Mouse (Mus musculus) leukemia stem cell, adult 10-12 weeks (primary cell): ENCODE data around the gene S100a3. TPM values are rescaled to one million over a fixed set of nuclear protein-coding genes. Genes with fewer than 3 reads are reported as not detected.

Experiments
- polyA plus RNA-seq: library from polyadenylated mRNA; stranded (reverse); fragments of >175 nt; gene quantifications from 2 replicates; pipeline ENCODE4 v1.2.3, GENCODE M21; 2012; ENCODE audit warnings: low replicate concordance

The S100a3 gene
- not detected in 2 replicates for polyA plus RNA-seq

DNA sequence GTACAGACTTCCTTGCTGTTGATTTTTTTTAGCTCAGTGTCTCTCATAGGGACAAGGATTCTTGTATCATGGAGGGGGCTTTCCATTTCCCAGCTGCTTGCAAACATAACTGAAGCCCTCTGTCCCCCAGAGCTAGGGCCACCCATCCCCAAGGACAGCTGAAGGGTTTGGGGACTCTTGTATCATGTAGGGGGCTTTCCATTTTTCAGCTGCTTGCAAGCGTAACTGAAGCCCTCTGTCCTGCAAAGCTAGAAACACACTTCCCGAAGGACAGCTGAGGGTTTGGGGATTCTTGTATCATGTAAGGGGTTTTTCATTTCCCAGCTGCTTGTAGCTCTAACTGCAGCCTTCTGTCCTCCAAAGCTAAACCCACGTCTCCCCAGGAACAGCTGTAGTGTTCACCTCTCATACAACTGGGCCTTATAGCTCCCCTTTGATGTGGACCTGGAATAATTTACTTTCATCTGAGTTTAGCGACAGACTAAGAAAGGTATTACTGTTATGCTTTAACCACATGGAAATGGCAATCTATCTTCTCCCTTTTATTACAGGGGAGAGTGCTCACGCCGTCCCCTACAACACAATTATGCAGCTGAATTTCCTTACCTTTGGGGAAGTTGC, at the start of gene S100a3:
Gene S100a3 (plus strand): TSS at position 571 of the 621 bp plus-strand sequence.

GRCm38 (mm10) chr3:90513796-90514590, 46.4 kb upstream of the S100a3 start, which contains the start of the genes S100a1 and S100a13:
S100a1 (minus strand) TSS chr3:90514392.
S100a13 (plus strand) TSS chr3:90514435.

GRCm38 (mm10) chr3:90526580-90526979, 33.8 kb upstream of the S100a3 start, which contains the start of gene S100a14:
S100a14 (plus strand) TSS chr3:90526856.

GRCm38 (mm10) chr3:90537141-90537904, 23.1 kb upstream of the S100a3 start, which contains the start of gene S100a16:
S100a16 (plus strand) TSS chr3:90537254.

GRCm38 (mm10) chr3:90589947-90590346, 29.6 kb downstream of the S100a3 start, which contains the start of gene S100a2:
S100a2 (plus strand) TSS chr3:90590247.

GRCm38 (mm10) chr3:90601486-90602110, 41.2 kb downstream of the S100a3 start, which contains the start of gene Gm42674:
Gm42674 (plus strand) TSS chr3:90601904.

DNA sequence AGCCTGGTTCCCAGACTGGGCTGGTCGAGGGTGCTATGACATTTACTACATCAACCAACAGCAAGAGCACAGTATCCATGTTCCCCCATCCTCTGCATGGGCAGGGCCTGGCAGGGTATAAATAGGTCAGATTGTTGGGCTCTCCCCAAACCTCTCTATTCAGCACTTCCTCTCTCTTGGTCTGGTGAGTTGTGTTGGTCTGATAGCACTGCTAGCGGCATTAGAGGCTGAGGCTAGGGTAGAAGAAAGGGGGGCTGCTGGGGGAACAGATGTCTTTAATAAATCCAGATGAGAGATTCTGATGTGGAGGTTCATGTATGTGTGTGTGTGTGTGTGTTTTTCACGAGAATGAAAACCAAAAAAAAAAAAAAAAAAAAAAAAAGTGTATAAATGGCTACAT, 43.2 kb downstream of the S100a3 start, which contains the start of gene S100a4:
Gene S100a4 (plus strand): TSS at position 149 of the 400 bp plus-strand sequence.

GRCm38 (mm10) chr3:90608223-90608622, 47.8 kb downstream of the S100a3 start, which contains the start of gene S100a5:
S100a5 (plus strand) TSS chr3:90608523.

DNA sequence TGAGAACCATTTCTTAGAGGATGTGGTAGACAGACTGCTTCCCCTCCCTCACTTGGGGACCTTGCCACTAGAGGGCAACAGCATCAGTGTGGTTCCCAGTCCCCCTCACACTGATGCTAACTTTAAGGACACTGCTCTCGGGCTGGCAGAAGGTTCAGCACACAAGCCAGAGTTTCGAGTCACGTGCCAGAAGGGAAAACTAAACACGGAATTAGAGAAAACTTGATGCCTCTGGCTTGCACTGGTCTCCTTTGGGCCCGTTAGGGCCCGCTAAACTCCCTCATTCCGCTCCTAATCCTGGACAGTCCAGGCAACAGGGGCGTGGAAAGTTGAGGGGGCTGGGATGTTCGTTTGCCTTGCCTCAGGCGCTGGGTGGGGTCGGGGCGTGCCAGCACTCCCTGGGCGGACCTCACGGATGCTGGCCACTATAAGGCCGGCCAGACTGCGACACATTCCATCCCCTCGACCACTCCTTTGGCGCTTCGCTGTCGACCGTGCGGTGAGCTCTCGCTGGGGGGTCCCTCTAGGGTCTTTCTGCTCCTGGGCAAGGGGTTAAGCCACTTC, 52.4 kb downstream of the S100a3 start, which contains the start of gene S100a6:
Gene S100a6 (plus strand): TSS at position 155 of the 564 bp plus-strand sequence.

Other genes starting within 250 kb of the S100a3 start
- gene Slc27a3, start 170.6 kb upstream of the S100a3 start, polyA plus RNA-seq: 2.4 and 2.9 TPM in 2 replicates
- 28.3 and 56.0 TPM in 2 replicates for gene Ints3, start 127.0 kb upstream of the S100a3 start, polyA plus RNA-seq
- gene Npr1, start 94.7 kb upstream of the S100a3 start, polyA plus RNA-seq: 0.89 and 5.8 TPM in 2 replicates
- 8.3 and 17.4 TPM in 2 replicates for gene Ilf2, start 84.5 kb upstream of the S100a3 start, polyA plus RNA-seq
- 1.9 and 2.3 TPM in 2 replicates for gene Snapin, start 69.5 kb upstream of the S100a3 start, polyA plus RNA-seq
- gene Chtop, start 51.1 kb upstream of the S100a3 start, polyA plus RNA-seq: 77.5 and 97.8 TPM in 2 replicates
- 4.6 and 6.4 TPM in 2 replicates for gene S100a1, start 46.2 kb upstream of the S100a3 start, polyA plus RNA-seq
- 1.4 and 4.0 TPM in 2 replicates for gene S100a13, start 46.1 kb upstream of the S100a3 start, polyA plus RNA-seq
- gene S100a14, start 33.7 kb upstream of the S100a3 start, polyA plus RNA-seq: not detected in 2 replicates
- 1.6 and 3.6 TPM in 2 replicates for gene S100a16, start 23.3 kb upstream of the S100a3 start, polyA plus RNA-seq
- gene S100a2, start 29.7 kb downstream of the S100a3 start, polyA plus RNA-seq: not detected in 2 replicates
- not detected in 2 replicates for gene Gm42674, start 41.3 kb downstream of the S100a3 start, polyA plus RNA-seq
- 0.43 TPM in 1 of 2 replicates, not detected in the other for gene S100a4, start 43.2 kb downstream of the S100a3 start, polyA plus RNA-seq
- gene S100a5, start 47.9 kb downstream of the S100a3 start, polyA plus RNA-seq: not detected in 2 replicates
- gene S100a6, start 52.3 kb downstream of the S100a3 start, polyA plus RNA-seq: 3.1 and 4.6 TPM in 2 replicates
- not detected in 2 replicates for gene S100a7a, start 93.4 kb downstream of the S100a3 start, polyA plus RNA-seq
- 0.75 and 4.8 TPM in 2 replicates for gene S100a8, start 108.4 kb downstream of the S100a3 start, polyA plus RNA-seq
- gene S100a9, start 135.1 kb downstream of the S100a3 start, polyA plus RNA-seq: 4.4 and 10.4 TPM in 2 replicates
- not detected in 2 replicates for gene Pglyrp4, start 166.3 kb downstream of the S100a3 start, polyA plus RNA-seq
- not detected in 2 replicates for gene Gm5849, start 217.3 kb downstream of the S100a3 start, polyA plus RNA-seq